Mouse (Mus musculus) stomach, embryonic 14.5 days (tissue): ENCODE results near the gene Gm20388. TPM values are rescaled to one million over a fixed set of nuclear protein-coding genes. Genes with fewer than 3 reads are reported as not detected.

Experiments used
- ATAC-seq: fragments of 200-750 bp; cut with Nextera tagmentation; 2 replicates; pipeline ENCODE4 v1.8.0; 2017; ENCODE audit warnings: low read depth, moderate TSS enrichment; ENCODE audit not compliant: insufficient number of reproducible peaks, insufficient read depth, low FRiP score
- H3K27ac ChIP-seq: fragments of 300-500 bp; sonication (generic); 2 replicates; pipeline ENCODE4 v1.5.1; 2014; ENCODE audit warnings: mild to moderate bottlenecking, low read length, moderate library complexity, mixed read lengths
- H3K27me3 ChIP-seq: fragments of 300-500 bp; sonication (generic); 2 replicates; pipeline ENCODE4 v1.6.1; 2014; ENCODE audit warnings: low read length, control low read depth, mixed read lengths; ENCODE audit not compliant: control insufficient read depth, insufficient read depth
- H3K36me3 ChIP-seq: fragments of 300-500 bp; sonication (generic); 2 replicates; pipeline ENCODE4 v1.6.1; 2014; ENCODE audit warnings: mild to moderate bottlenecking, control low read depth, low read length, moderate library complexity, mixed read lengths; ENCODE audit not compliant: control insufficient read depth, insufficient read depth
- H3K4me1 ChIP-seq: fragments of 300-500 bp; sonication (generic); 2 replicates; pipeline ENCODE4 v1.6.1; 2014; ENCODE audit warnings: low read length, control low read depth, mixed read lengths; ENCODE audit not compliant: control insufficient read depth, insufficient read depth
- H3K4me2 ChIP-seq: fragments of 300-500 bp; sonication (generic); replicated peaks from 2 replicates; pipeline ENCODE4 v1.6.1; 2014; ENCODE audit warnings: low read depth, low read length, control low read depth
- H3K4me3 ChIP-seq: fragments of 300-500 bp; sonication (generic); 2 replicates; pipeline ENCODE4 v1.5.1; 2014; ENCODE audit warnings: low read depth, low read length, control low read depth
- H3K9ac ChIP-seq: fragments of 300-500 bp; sonication (generic); replicated peaks from 2 replicates; pipeline ENCODE4 v1.6.1; 2014; ENCODE audit warnings: low read depth, mild to moderate bottlenecking, control low read depth, low read length, moderate library complexity, mixed read lengths
- H3K9me3 ChIP-seq: fragments of 300-500 bp; sonication (generic); 2 replicates; pipeline ENCODE4 v1.6.1; 2016; ENCODE audit warnings: low read depth, low read length, control low read depth; ENCODE audit not compliant: control insufficient read depth
- WGBS: fragments of 180-500 bp; shearing (Covaris S2); extraction: QIAGEN DNeasy Blood & Tissue Kit; methylation state at CpG from one replicate; pipeline ENCODE4 v1.1.7; 2014; 5-methylcytosine and 5-hydroxymethylcytosine counted together
- polyA plus RNA-seq: library from polyadenylated mRNA; unstranded; fragments of >200 nt; fragmentation: Nextera tagmentation; extraction: Ambion mirVana; gene quantifications from 2 replicates; pipeline ENCODE4 v1.2.1, GENCODE M21; 2014

The Gm20388 gene
- polyA plus RNA-seq, 1 experiment from 2014 or later, result 11.4 TPM

DNA sequence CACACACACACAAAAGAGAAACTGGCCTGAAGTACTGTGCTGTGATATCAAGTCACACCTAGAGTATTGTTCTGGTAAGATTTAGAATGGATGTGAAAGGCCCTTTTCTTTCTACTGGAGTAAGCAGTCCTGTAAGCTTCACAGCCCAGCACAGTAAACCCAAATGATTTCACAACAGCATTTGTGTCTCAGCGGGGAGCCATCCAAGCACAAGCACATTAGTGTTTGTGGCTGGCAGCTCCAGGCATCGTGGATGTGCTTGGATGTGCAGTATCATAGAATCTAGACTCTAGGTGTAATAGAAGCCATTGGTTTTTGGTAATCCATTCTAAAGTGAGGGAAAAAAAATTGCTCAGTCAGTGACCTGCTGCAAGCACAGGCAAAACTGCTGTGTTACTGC is 28.7 kb downstream of the Gm20388 start:
- Histone ChIP-seq H3K27me3 (no peaks in the 10 kb centered on the region), H3K4me3 (no peak overlapping the region), H3K9ac (no peak overlapping the region), H3K36me3 (peaks cover 54% of the 10 kb centered on the region), H3K4me1 (no peaks in the 10 kb centered on the region), H3K9me3 (no peaks in the 10 kb centered on the region), H3K27ac (no peak overlapping the region), H3K4me2 (no peak overlapping the region)
- 92% methylated on average over 2 of the region's 2 CpGs for WGBS
- no peak for ATAC-seq

DNA sequence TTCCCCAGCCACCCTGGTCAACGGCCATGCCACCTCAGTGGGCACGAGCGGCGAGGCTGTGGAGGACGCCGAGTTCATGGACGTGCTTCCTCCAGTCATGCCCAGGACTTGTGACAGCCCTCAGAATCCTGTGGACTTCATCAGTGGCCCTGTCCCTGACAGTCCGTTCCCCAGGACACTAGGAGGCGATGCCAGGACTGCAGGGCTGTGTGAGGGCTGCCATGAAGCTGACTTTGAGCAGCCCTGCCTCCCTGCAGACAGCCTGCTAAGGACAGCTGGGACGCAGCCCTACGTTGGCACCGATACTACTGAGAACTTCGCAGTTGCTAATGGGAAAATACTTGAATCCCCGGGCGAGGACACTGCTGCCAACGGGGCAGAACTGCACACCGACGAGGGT is 30.8 kb downstream of the Gm20388 start:
- H3K9ac ChIP-seq, result no peak overlapping the region

DNA sequence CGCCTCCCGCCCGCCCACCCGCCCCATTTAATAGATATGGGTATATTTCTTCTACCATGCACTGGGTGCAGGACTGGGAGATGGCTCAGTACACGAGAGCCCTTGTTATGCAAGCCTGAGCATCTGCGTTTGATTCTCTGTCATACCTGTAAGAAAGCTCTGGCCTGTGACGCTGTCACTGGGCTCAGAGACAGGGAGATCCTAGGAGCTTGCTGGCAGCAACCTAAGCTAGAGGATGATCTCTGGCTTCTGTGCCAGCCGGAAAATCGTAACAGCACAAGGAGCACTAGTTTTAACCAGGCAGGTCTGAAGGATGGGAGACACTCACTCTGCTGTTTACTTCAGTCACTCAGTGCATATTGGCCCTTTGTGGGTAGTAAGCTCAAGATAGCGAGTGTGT is 33.0 kb downstream of the Gm20388 start:
- H3K9ac ChIP-seq, result no peak overlapping the region
- peaks cover 65% of the 10 kb centered on the region for H3K36me3 ChIP-seq
- no peak for ATAC-seq
- WGBS, result 89% methylated on average over 10 of the region's 10 CpGs
- H3K27ac ChIP-seq, result no peak overlapping the region
- no peak overlapping the region for H3K4me3 ChIP-seq
- H3K4me1 ChIP-seq, result no peaks in the 10 kb centered on the region
- no peak overlapping the region for H3K4me2 ChIP-seq
- no peaks in the 10 kb centered on the region for H3K27me3 ChIP-seq
- no peaks in the 10 kb centered on the region for H3K9me3 ChIP-seq

More for the DNA sequence above, 30.8 kb downstream of the Gm20388 start:
- no peak overlapping the region for H3K4me3 ChIP-seq
- 93% methylated on average over 18 of the region's 18 CpGs for WGBS
- ATAC-seq, result no peak
- H3K27ac ChIP-seq, result no peak overlapping the region
- no peak overlapping the region for H3K4me2 ChIP-seq
- peaks cover 65% of the 10 kb centered on the region for H3K36me3 ChIP-seq
- H3K4me1 ChIP-seq, result no peaks in the 10 kb centered on the region
- H3K9me3 ChIP-seq, result no peaks in the 10 kb centered on the region
- no peaks in the 10 kb centered on the region for H3K27me3 ChIP-seq

DNA sequence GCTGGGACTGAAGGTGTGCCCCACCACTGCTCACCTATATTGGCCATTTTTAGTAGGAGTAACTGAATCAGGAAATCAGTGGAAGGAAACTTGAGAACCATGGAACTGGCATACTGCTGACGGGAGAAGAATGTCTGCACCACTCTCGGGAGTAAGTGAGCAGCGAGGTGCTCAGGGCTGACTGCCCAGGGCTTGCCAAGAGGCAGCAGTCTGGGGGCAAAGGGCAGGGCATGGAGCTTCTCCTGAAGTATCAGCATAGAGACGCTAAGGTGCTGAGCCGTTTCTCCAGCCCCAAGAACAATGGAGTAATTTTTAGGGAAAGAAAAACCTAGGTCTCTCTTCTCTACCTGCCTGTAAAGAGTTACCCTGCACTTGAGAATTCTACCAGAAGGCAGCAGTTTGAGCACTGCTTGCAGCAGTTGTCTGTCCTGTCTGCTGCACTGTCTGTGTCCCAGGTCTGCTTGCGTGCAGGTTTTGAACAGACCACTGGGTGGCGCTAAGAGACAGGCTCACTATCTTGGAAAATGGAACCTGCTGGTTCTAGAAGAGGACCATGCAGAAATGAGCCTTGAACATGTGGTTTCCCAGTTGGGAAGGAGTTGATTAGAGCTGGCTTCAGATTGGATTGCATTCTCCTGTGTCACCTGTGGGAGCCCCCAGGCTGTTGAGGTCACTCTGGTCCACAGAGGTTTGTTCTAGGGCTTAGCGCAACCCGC is 33.6 kb downstream of the Gm20388 start:
- Histone ChIP-seq H3K27ac (no peak overlapping the region), H3K4me2 (no peak overlapping the region), H3K4me3 (no peak overlapping the region), H3K27me3 (no peaks in the 10 kb centered on the region), H3K36me3 (peaks cover 70% of the 10 kb centered on the region), H3K4me1 (no peaks in the 10 kb centered on the region), H3K9me3 (no peaks in the 10 kb centered on the region), H3K9ac (no peak overlapping the region)
- ATAC-seq, result peak; percentile 71; the same call in 1 of the 2 replicates
- WGBS, result 60% methylated on average over 9 of the region's 9 CpGs

DNA sequence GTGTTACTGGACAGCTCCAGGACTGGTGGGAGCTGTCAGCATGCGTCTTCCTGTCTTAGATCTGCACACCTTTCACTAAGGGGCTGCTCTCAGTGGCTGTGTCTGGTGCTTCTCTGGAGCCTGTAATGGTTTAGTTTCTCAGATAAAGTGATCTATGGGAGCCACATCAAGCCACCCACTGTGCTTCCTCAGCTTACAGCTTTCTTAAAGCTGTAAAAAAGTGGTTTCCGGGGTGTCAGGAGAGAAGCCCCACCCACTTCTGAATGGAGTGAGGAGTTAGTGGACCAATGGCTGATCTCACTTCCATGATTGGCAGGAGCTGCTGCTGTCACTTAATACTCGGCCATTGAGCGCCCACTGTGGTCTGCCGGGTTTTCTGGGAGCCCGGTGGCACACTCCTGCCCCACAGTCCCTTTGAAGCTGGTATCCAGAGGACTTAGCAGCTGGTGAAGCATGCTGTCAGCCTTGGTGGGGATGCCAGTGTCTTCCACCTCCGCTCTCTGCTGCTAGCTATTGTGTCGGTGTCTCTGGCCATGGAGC is 35.8 kb downstream of the Gm20388 start:
- Histone ChIP-seq H3K9ac (no peak overlapping the region), H3K9me3 (no peaks in the 10 kb centered on the region), H3K4me1 (no peaks in the 10 kb centered on the region), H3K36me3 (peaks cover 69% of the 10 kb centered on the region), H3K27ac (no peak overlapping the region), H3K4me3 (no peak overlapping the region), H3K4me2 (no peak overlapping the region), H3K27me3 (no peaks in the 10 kb centered on the region)
- 78% methylated on average over 8 of the region's 8 CpGs for WGBS
- ATAC-seq, result no peak

DNA sequence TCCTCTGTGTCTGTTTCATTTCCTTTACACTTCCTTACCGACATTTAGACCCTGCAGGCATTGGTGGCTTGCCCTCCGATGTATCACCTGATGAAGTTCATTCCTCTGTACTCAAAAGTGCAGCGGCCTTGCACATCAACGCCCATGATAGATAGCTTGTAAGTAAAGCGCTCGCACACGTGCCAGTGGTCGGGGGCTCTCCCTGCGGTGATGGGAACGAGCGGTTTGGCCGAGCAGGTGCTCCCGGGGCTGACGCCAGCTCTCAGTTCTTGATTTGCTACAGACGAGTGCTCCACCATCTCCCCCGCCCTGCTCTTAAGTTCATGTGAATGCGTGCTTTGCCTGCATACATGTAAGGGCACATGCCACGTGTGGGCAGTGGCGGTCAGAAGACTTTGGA is 37.0 kb downstream of the Gm20388 start:
- Histone ChIP-seq H3K27ac (no peak overlapping the region), H3K36me3 (peaks cover 71% of the 10 kb centered on the region), H3K27me3 (no peaks in the 10 kb centered on the region), H3K9me3 (no peaks in the 10 kb centered on the region), H3K9ac (no peak overlapping the region), H3K4me1 (no peaks in the 10 kb centered on the region), H3K4me3 (no peak overlapping the region), H3K4me2 (no peak overlapping the region)
- 73% methylated on average over 19 of the region's 19 CpGs for WGBS
- ATAC-seq, result no peak

DNA sequence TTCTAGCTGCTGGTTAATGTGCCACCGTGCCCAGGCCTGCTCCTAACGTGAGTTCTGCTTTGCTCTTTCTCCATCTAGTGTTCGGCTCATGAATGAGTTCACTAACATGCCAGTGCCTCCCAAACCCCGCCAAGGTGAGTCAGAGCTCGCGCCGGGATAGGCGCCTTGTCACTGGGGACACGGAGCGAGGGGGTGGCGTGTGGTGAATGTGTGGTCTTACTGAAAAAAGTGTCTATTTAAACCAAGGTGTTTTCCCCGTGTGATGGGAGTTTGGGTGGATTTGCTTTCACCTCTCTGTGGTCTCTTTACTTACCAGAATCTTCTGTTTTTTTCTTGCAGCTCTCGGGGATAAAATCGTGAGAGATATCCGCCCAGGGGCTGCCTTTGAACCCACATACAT is 37.7 kb downstream of the Gm20388 start:
- no peak overlapping the region for H3K9ac ChIP-seq
- H3K4me1 ChIP-seq, result no peaks in the 10 kb centered on the region
- H3K4me3 ChIP-seq, result no peak overlapping the region
- ATAC-seq, result no peak
- WGBS, result 86% methylated on average over 15 of the region's 15 CpGs
- H3K4me2 ChIP-seq, result no peak overlapping the region
- H3K27me3 ChIP-seq, result no peaks in the 10 kb centered on the region
- H3K27ac ChIP-seq, result no peak overlapping the region
- peaks cover 71% of the 10 kb centered on the region for H3K36me3 ChIP-seq
- H3K9me3 ChIP-seq, result no peaks in the 10 kb centered on the region

DNA sequence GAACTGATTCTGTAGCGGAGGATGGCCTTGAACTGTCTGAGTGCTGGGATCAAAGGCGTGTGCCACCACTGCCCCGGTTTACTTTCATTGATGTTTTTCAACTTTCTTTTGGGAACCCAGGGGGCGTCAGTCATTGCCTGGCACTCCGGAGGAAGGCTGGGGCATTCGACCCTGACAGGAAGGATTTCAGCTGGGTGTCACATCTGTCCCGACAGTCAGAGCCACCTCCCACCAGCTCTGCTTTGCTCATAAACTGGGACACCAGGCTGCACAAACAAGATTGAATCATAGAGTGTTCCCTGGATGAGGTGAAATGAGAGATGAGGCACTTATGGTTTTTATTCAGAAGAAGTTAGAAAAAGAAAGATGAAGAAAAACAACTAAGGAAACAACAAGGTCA is 41.6 kb downstream of the Gm20388 start:
- no peaks in the 10 kb centered on the region for H3K4me1 ChIP-seq
- no peak overlapping the region for H3K4me3 ChIP-seq
- peaks cover 85% of the 10 kb centered on the region for H3K36me3 ChIP-seq
- ATAC-seq, result no peak
- H3K27ac ChIP-seq, result no peak overlapping the region
- no peak overlapping the region for H3K9ac ChIP-seq
- H3K9me3 ChIP-seq, result no peaks in the 10 kb centered on the region
- no peak overlapping the region for H3K4me2 ChIP-seq
- H3K27me3 ChIP-seq, result no peaks in the 10 kb centered on the region
- WGBS, result 80% methylated on average over 7 of the region's 7 CpGs

DNA sequence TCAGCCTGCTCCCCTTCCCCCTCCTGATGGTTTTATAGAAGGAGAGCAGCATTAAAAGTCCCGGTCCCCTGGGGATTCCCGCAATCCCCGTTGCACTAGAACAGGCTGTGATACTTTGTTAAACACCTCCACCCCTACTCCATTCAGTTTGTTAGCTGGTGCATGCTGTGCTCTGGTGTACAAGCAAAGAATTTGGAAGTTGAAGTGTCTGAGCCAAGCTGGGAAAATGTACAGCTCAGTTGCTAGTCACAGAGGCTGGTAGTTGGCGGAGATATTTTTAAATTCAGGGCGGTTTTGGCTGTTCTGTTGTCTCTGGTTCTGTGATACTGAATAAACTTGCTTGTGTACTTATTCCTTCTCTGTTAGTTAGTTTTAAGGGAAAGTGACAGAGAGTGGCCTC is 42.1 kb downstream of the Gm20388 start:
- Histone ChIP-seq H3K9me3 (no peaks in the 10 kb centered on the region), H3K36me3 (peaks cover 87% of the 10 kb centered on the region), H3K27me3 (no peaks in the 10 kb centered on the region), H3K27ac (no peak overlapping the region), H3K4me2 (no peak overlapping the region), H3K9ac (no peak overlapping the region), H3K4me3 (no peak overlapping the region), H3K4me1 (no peaks in the 10 kb centered on the region)
- no peak for ATAC-seq
- WGBS, result 92% methylated on average over 5 of the region's 5 CpGs
